Mouse (Mus musculus): ENCODE measurements around the gene Eef2k. TPM values are rescaled to one million over a fixed set of nuclear protein-coding genes. Genes with fewer than 3 reads are reported as not detected.

Gene Eef2k
- total RNA-seq, 2 experiments from 2014 or later, result 53.1 to 88.8 TPM

DNA sequence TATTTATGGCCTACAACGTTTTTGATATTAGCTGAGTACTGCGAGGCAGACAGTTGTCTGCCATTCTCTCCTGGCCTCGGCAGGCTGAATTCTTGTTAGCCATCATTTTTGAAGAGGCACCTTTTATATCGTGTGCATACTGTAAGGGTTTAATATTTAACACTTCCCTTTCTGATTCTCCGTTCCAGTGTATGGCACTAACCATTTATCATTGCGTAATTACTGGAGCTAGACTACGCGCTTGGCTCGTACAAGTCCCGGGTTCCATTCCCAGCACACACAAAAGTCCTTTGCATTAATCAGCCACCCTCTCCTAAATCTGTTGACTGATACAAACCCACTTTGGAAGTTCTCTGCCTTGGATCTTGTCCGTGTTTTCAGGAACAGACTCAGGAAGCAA, 17.2 kb downstream of the Eef2k start:
- DNase-seq, result no peak
- Histone ChIP-seq H3K27ac (no peak overlapping the region), H3K4me3 (no peak overlapping the region)
- TF ChIP-seq CTCF (IDR thresholded peaks at IDR 0.05), result no peak
- intact Hi-C loops (cut with DNase I), result no loop called here

DNA sequence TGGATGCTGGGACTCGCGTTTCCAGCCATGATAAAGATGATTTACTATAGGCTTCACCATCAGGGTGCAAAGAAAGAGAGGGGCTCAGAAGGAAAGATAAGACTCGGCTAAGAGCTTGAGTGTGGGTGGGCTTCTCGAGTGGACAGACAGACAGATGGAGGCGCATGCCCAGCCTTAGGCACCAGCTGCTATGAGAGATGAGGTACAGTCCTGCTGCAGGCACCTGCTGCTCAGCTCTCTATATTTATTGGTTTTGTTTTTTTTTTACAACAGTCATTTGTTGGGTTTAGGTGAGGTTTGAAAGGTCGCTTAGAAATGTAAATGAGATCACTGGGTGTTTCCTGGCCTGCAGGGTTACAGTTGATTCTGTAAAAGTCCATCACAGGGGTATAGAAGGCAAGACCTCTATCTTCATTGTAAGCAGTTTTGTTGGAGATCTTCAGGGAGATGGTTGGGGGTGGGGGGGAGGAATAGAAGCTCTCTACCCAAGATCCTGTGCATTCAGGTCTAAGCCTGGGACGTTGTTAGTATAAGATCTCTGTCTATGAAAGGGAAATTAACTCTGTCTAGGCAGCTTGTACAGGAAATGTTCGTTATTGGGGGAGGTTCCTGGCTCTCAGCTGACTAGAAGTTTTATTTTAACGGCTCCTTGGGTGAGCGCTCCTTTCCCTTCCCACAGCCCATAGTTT, 18.3 kb downstream of the Eef2k start:
- TF ChIP-seq CTCF (IDR thresholded peaks at IDR 0.05), result no peak
- no peak for DNase-seq
- no peak overlapping the region for H3K4me3 ChIP-seq
- H3K27ac ChIP-seq, result peak overlapping the region; percentile 68; the same call in 1 of the 2 replicates
- intact Hi-C loops (cut with DNase I), result no loop called here

GRCm38 (mm10) chr7:120861488-120862047, 18.9 kb downstream of the Eef2k start:
- no peak for TF ChIP-seq CTCF (IDR thresholded peaks at IDR 0.05)
- no peak for DNase-seq
- Histone ChIP-seq H3K27ac (peak overlapping the region; percentile 68), H3K4me3 (no peak overlapping the region)
- intact Hi-C loops (cut with DNase I), result no loop called here

DNA sequence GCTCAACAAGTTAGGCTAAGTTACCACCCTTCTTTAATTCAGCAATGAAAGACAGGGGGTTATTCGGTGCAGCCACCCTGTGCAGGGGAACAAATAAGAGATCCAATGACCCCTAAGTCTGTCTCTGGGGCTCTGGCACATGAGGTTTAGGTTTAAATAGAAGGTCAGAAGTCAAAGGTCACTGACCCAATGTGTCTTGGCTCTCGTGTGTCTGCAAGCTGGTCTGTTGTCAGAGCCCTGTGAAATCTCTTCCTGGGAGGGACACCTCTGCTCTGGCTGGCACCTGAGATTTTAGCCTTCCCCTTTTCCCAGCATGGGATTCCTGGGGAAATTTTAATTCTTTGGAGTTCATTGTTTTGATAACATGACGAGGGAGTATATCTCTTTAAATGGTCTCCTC, 19.6 kb downstream of the Eef2k start:
- H3K27ac ChIP-seq, result peak overlapping the region; percentile 68
- H3K4me3 ChIP-seq, result no peak overlapping the region
- no peak for DNase-seq
- no peak for TF ChIP-seq CTCF (IDR thresholded peaks at IDR 0.05)
- intact Hi-C loops (cut with DNase I), result no loop called here

- Histone ChIP-seq H3K27ac (peak overlapping the region; percentile 68), H3K4me3 (0 out of 2 replicates have a peak overlapping the region, but pooled peaks have one; percentile 13)
- no peak for DNase-seq
- intact Hi-C loops (cut with DNase I), result no loop called here
- TF ChIP-seq CTCF (IDR thresholded peaks at IDR 0.05), result no peak
Observed at GRCm38 (mm10) chr7:120862626-120863025, 20.0 kb downstream of the Eef2k start.

DNA sequence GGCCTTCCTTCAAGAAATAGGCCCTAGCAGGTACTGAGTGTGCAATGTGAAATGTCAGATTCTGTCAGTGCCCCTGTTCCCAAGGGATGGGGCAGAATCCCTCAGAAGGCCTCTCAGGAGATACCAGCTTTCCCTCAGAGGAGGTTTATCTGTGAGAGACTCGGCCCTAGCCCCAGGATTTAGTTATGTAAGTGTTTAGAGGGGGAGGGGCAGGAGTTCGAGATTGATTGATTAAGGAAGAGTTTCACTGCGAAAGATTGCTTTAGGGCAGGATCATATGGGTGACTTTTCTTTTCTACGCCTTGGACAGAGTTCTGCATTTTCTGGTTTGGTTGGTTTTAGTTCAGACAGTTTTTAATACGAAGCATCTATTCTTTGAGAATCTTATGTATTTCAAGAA, 20.8 kb downstream of the Eef2k start:
- intact Hi-C loops (cut with DNase I), result no loop called here
- no peak for DNase-seq
- no peak overlapping the region for H3K4me3 ChIP-seq
- H3K27ac ChIP-seq, result peak overlapping the region; percentile 68
- TF ChIP-seq CTCF (IDR thresholded peaks at IDR 0.05), result no peak

DNA sequence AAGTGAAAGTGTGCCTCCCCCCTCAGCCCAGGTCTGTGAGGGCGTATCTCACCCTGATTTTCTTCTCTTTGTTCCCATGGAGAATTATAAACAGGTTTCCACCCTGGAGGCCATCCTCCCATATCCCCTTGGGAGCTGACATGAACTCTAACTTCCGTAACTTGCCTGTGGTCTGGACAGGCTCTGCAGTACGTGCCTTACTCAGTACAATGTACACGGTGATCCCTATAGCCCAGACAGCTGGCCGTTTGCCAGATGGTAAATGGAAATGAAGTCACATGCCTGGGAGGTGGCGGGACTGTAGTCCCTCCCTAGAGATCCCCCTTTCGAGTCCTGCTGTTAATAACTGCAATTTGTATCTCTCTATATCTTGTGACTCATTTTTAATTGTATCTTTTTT, 22.5 kb downstream of the Eef2k start:
- intact Hi-C loops (cut with DNase I), result no loop called here
- Histone ChIP-seq H3K4me3 (peak overlapping the region; percentile 44), H3K27ac (peak overlapping the region; percentile 75)
- TF ChIP-seq CTCF (IDR thresholded peaks at IDR 0.05), result no peak
- no peak for DNase-seq

- no peak overlapping the region for H3K4me3 ChIP-seq
- no peak for TF ChIP-seq CTCF (IDR thresholded peaks at IDR 0.05)
- peak overlapping the region; percentile 75 for H3K27ac ChIP-seq
- intact Hi-C loops (cut with DNase I), result no loop called here
- peak; percentile 73 for DNase-seq
Observed at GRCm38 (mm10) chr7:120865832-120866231, 23.2 kb downstream of the Eef2k start.

DNA sequence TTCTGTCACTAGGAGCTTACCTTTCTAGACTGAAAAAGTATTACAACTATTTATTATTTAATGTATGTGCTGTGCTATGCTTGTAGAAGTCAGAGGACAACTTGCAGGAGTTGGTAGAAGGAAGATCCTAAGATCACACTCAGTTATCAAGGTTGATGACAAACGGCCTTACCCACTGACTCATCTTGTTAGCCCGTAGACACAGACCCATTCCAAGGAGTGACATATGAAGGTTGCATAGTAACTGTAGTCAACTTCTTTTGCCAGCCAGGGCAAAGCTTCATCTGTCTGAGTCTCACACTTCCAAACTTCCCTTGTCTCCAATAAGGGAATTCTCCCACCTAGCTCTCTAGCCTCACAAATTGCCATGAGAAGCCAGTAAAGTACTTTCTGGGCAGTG, 24.1 kb downstream of the Eef2k start:
- intact Hi-C loops (cut with DNase I), result no loop called here
- no peak for DNase-seq
- Histone ChIP-seq H3K27ac (peak overlapping the region; percentile 75), H3K4me3 (no peak overlapping the region)
- TF ChIP-seq CTCF (IDR thresholded peaks at IDR 0.05), result no peak

DNA sequence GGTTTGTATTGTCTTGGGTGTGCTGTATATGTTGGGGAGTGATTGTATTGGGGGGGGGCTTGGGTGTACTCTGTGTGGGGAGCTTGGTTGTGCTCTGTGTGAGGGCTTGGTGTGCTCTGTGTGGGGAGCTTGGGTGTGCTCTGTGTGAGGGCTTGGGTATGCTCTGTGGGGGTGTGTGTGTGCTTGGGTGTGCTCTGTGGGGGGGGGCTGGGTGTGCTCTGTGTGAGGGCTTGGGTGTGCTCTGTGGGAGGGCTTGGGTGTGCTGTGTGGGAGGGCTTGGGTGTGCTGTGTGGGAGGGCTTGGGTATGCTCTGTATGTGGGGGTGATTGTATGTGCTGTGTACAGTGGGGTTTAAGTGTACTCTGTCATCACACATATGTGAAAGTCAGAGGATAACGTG, 25.1 kb downstream of the Eef2k start:
- H3K27ac ChIP-seq, result no peak overlapping the region; the same call in 1 of the 2 replicates
- intact Hi-C loops (cut with DNase I), result no loop called here
- TF ChIP-seq CTCF (IDR thresholded peaks at IDR 0.05), result no peak
- DNase-seq, result no peak
- no peak overlapping the region for H3K4me3 ChIP-seq

DNA sequence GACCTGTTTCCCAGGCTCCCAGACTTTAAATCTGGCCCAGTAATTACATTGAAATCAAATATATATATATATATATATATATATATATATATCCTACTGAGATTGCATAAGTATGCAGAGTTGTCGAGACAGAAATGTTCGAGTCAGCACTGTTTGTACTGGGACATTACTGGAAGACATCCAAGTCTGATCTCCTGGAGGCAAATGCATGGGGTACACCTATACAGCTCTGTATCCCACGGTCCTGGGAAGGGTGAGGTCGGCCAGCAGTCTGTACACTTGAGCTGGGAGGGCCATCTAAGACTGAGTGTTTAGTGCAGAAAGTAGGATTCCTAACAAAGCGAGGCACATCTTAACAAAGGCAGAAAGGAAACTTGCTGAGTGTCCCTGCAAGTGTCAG, 27.3 kb downstream of the Eef2k start:
- intact Hi-C loops (cut with DNase I), result loop anchor here (2.0 kb wide), 1 partner anchor 13 kb away; no protein-coding TSS in a partner anchor
- H3K4me3 ChIP-seq, result no peak overlapping the region
- H3K27ac ChIP-seq, result peak overlapping the region; percentile 46
- no peak for TF ChIP-seq CTCF (IDR thresholded peaks at IDR 0.05)
- no peak for DNase-seq

DNA sequence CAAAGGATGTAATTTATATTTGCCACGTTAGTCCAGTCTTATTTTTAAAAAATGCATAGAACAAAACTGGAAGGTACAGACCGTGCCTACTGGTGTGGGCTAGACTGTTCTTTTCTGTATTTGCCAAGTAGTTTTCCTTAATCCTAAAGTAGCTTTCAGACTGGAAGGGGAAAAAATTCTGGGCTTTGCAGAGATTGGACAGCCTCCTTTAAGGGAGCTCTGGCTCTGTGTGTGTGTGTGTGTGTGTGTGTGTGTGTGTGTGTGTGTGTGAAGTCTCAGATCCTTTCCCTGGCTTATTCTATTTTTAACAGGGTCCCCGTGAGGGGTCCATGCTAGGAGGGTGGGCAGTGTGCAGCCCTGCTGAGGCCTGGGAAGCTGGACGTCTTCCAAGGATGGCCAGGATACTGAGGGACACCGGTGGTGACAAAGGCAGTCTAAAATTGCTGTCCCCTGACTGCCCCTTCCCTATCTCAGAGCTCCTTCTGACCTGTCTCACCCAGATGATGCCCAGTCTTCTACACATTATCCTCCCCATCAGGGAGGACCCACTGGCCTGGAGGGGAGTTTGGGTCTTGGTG, 27.9 kb downstream of the Eef2k start:
- DNase-seq, result no peak
- intact Hi-C loops (cut with DNase I), result loop anchor here (2.0 kb wide), 1 partner anchor 14 kb away; no protein-coding TSS in a partner anchor
- no peak for TF ChIP-seq CTCF (IDR thresholded peaks at IDR 0.05)
- H3K27ac ChIP-seq, result peak overlapping the region; percentile 40; the same call in 1 of the 2 replicates
- H3K4me3 ChIP-seq, result no peak overlapping the region

DNA sequence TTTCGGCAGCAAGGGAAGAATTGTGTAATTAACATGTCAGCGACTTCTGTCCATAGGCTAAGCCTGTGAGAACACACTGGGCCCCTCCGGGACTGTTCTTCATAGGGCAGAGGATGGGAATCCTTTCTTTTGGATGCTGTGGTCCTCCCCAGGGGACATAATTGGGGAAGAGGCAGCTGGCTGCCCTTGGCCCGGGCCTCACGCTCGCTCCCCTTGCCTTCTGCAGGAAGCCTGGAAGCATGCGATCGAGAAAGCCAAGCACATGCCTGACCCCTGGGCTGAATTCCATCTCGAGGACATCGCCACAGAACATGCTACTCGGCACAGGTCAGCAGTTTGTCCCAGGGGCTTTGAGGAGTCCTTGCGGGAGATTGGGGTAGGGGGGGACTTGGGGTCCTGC, 30.5 kb downstream of the Eef2k start:
- TF ChIP-seq CTCF (IDR thresholded peaks at IDR 0.05), result no peak
- peak overlapping the region; percentile 76 for H3K27ac ChIP-seq
- H3K4me3 ChIP-seq, result no peak overlapping the region
- DNase-seq, result peak; percentile 63
- intact Hi-C loops (cut with DNase I), result no loop called here
